Mouse (Mus musculus): Measurements from ENCODE around the gene Cxcr2.

DNA sequence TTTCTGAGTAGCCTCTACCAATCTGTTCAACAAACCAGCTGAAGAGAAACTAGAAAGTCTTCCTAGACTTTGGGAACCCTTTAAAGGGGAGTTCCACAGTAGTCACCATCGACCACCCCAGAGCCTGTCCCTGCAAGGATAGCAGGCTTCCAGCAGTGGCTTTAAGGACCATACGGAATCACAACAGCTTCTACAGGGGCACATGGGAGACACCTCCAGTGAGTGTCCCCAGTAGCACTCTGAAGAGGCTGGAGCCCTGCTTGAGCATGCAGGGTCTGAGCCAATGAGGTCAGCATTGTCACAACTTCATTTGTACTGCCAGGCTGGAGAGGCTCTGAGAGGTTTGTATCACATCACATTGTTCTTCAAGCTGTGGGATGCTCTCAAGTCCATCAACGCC, 3.7 kb upstream of the Cxcr2 start:
- TF ChIP-seq CTCF (IDR thresholded peaks at IDR 0.05; ENCODE audit: control insufficient read depth, insufficient read depth, insufficient replicate concordance, low read depth, low read length): no peak
- TF ChIP-seq POLR2A (IDR thresholded peaks at IDR 0.05; ENCODE audit: control insufficient read depth, low read depth, low read length): no peak

Data from testis, adult 2 months (tissue).